Mouse (Mus musculus) heart, adult 2 months (tissue): Measurements from ENCODE around the gene Ccdc124. TPM values are rescaled to one million over a fixed set of nuclear protein-coding genes. Genes with fewer than 3 reads are reported as not detected.

Experiments
- DNase-seq, 2 experiments: peaks; one replicate each; pipeline ENCODE4 v3.0.0; 2021
- H3K27ac ChIP-seq: fragments of 200-600 bp; 2 replicates; pipeline ENCODE4 v1.8.1; 2022
- H3K27me3 ChIP-seq: fragments of 200-500 bp; 2 replicates; pipeline ENCODE4 v1.6.1; 2012; ENCODE audit warnings: mild to moderate bottlenecking, low read length, inconsistent platforms, mixed read lengths; ENCODE audit not compliant: control insufficient read depth, insufficient read depth
- H3K36me3 ChIP-seq: fragments of 200-500 bp; 2 replicates; pipeline ENCODE4 v1.6.1; 2012; ENCODE audit warnings: low read length, inconsistent platforms; ENCODE audit not compliant: control insufficient read depth, insufficient read depth
- H3K4me1 ChIP-seq: fragments of 200-500 bp; 2 replicates; pipeline ENCODE4 v1.6.1; 2011; ENCODE audit warnings: low read length; ENCODE audit not compliant: control insufficient read depth, insufficient read depth
- H3K4me3 ChIP-seq: fragments of 200-600 bp; 2 replicates; pipeline ENCODE4 v1.8.1; 2022
- H3K79me2 ChIP-seq: fragments of 200-500 bp; replicated peaks from 2 replicates; pipeline ENCODE4 v1.6.1; 2012; ENCODE audit warnings: mild to moderate bottlenecking, inconsistent platforms, low read length, moderate library complexity, mixed read lengths; ENCODE audit not compliant: control insufficient read depth, insufficient read depth
- H3K9ac ChIP-seq: fragments of 200-500 bp; 2 replicates; pipeline ENCODE4 v1.6.1; 2012; ENCODE audit warnings: low read depth, mild to moderate bottlenecking, control low read depth, inconsistent platforms, low read length, mixed read lengths
- CTCF ChIP-seq: fragments of 200-600 bp; IDR thresholded peaks from 2 replicates; pipeline ENCODE4 v1.8.1; 2022; ENCODE audit warnings: antibody characterized with exemption, mild to moderate bottlenecking, moderate library complexity
- EP300 ChIP-seq: fragments of 200-500 bp; IDR thresholded peaks from 2 replicates; pipeline ENCODE4 v1.6.1; 2011; ENCODE audit warnings: low read depth, low read length, control low read depth; ENCODE audit not compliant: insufficient read depth
- POLR2A ChIP-seq: fragments of 200-500 bp; IDR thresholded peaks from 2 replicates; pipeline ENCODE4 v1.6.1; 2011; ENCODE audit warnings: mild to moderate bottlenecking, low read depth, low read length, control low read depth; ENCODE audit not compliant: insufficient read depth
- WGBS: fragments of 180-500 bp; shearing (Covaris S2); methylation state at CpG from one replicate; pipeline ENCODE4 v1.1.7; 2018; 5-methylcytosine and 5-hydroxymethylcytosine counted together
- intact Hi-C: fragments of 180-260 bp; cut with DNase I; formaldehyde crosslinking; loops from one replicate; pipeline ENCODE4 v1.15.1; 2025
- polyA plus RNA-seq: library from polyadenylated mRNA; depleted of rRNA; stranded (reverse); fragments of >200 nt; gene quantifications from 2 replicates; pipeline ENCODE4 v1.2.3, GENCODE M21; 2012
- total RNA-seq, 2 experiments: library from RNA; stranded (reverse); gene quantifications; 2 replicates each; pipeline ENCODE4 v1.2.3; 2021

Gene Ccdc124
- total and polyA plus RNA-seq, 3 experiments: 40.7 to 49.1 (median 44.6) TPM

DNA sequence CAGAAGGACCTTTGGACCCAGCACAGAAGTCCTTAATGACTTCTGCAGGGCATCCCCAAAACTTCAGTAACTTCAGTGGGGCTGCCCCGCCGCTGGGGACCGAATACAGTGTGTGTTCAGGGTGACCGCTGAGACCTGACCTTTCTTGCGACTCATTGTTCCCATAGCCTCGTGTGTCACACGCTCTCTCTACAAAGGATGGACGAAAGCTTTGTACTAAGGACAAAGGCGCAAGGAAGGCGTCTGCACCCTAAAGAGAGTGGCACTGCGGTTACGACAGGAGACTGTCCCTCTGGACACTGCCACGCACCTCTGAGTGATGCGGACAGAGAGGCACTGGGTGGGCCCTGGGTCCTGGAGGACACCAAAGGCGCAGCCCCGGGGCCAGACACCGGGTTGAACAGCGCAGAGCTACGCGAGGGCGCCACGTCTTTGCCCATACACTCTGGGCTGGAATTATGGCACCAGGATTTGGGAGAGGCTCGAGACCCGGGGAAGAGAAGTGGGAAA is 9.0 kb downstream of the Ccdc124 start:
- Histone ChIP-seq H3K4me1 (peaks cover 9% of the 10 kb centered on the region), H3K79me2 (no peaks in the 10 kb centered on the region), H3K4me3 (peak overlapping the region; percentile 93), H3K36me3 (no peaks in the 10 kb centered on the region), H3K9ac (peak overlapping the region; percentile 57), H3K27ac (peak overlapping the region; percentile 72; the same call in 1 of the 2 replicates), H3K27me3 (peaks cover 9% of the 10 kb centered on the region)
- peak; percentile 50 to 63 for DNase-seq
- intact Hi-C loops: no loop called here
- TF ChIP-seq POLR2A: no peak
- TF ChIP-seq CTCF: no peak
- TF ChIP-seq EP300: no peak
- WGBS: 4% methylated on average over 24 of the region's 24 CpGs

DNA sequence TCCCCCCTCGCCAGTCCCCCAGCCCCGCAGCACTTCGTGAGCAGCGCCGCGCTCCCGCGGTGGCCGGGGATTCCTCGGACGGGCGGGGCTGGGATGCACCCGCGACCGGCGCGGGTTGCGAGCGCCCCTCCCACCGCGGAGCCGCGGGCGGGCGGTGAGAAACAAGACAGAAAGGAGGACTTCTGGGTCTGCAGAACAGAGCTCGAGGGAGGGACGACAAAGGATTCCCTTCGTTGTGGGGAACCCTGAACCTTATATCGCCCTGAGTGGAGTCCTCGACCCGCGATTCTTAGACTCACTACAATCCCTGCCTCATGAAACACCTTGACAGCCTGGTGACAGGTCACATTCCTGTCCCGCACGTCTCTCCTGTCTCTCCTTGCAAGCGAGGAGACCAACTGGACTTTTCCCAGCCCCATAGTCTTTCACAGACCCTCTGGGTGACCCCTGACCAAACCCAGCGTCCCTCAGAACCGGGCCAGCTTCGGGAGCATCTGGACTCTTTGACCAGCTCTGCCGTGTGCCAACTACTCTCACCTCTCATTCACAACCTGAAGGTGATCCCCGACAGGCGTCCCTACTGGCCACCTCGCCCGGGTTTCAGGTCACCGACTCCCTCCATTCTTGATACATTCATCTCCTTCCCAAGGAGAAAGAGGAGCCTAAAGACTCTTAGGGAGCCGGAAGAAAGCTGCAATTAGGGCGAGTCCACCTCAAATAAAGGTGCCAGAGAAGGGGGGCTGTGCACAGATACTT is 9.6 kb downstream of the Ccdc124 start:
- Histone ChIP-seq H3K36me3 (no peaks in the 10 kb centered on the region), H3K4me1 (peaks cover 8% of the 10 kb centered on the region), H3K9ac (peak overlapping the region; percentile 26; the same call in 1 of the 2 replicates), H3K79me2 (no peaks in the 10 kb centered on the region), H3K27ac (no peak overlapping the region), H3K27me3 (peaks cover 9% of the 10 kb centered on the region), H3K4me3 (peak overlapping the region; percentile 35)
- WGBS: 4% methylated on average over 46 of the region's 46 CpGs
- TF ChIP-seq POLR2A (no peak), CTCF (no peak), EP300 (no peak)
- DNase-seq: peak; percentile 61 to 68
- intact Hi-C loops: no loop called here

DNA sequence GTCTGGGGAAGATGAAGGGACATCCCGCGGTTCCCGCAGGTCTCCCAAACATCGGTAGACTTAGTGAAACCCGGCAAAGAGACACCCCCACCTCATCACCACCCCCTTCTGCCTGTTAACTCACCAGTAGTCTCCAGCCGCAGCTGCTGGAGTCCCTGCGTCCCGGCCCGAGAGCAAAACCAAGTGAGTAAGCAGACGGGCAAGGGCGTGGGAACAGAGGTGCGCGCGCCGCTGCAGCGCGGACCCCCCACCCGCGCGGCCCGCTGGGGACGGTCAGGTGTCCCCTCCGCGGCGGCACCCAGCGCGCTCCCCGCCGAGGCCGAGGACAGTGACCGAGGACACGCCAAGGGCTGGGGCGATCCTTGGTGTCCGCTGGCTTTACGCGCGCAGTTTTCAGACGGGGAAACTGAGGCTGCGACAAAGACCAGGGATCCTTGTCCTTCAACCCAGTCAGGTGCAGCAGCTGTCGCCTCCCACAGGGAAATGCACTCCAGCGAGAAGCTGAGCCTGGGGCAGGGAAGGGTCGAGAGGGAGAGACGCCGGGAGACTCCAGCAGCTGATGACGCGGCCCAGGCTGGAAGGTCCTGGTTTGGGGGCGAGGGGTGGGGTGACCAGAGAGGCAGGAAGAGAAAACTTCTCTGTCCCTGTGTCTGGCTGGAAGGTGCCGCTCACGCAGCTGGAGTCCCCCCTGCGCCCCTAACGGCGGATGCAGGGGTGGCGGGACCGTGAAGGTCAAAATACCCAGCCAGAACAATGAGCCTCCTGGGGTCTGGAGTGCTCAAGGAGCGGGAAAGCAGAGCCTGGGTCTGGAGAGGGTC is 10.7 kb downstream of the Ccdc124 start, which contains the start of gene Kcnn1:
Kcnn1 (minus strand) TSS at position 435 of the 818 bp plus-strand sequence.
- Histone ChIP-seq H3K27me3 (peaks cover 9% of the 10 kb centered on the region), H3K4me3 (peak within 1 kb of the TSS; percentile 35), H3K36me3 (no peaks in the 10 kb centered on the region), H3K27ac (no peak within 1 kb of the TSS), H3K9ac (peak within 1 kb of the TSS; percentile 71), H3K79me2 (no peaks in the 10 kb centered on the region), H3K4me1 (peaks cover 8% of the 10 kb centered on the region)
- intact Hi-C loops: no loop called here
- no peak for DNase-seq
- under 1% methylated on average over 55 of the region's 55 CpGs for WGBS
- TF ChIP-seq CTCF (peak; percentile 40), POLR2A (no peak), EP300 (no peak)

DNA sequence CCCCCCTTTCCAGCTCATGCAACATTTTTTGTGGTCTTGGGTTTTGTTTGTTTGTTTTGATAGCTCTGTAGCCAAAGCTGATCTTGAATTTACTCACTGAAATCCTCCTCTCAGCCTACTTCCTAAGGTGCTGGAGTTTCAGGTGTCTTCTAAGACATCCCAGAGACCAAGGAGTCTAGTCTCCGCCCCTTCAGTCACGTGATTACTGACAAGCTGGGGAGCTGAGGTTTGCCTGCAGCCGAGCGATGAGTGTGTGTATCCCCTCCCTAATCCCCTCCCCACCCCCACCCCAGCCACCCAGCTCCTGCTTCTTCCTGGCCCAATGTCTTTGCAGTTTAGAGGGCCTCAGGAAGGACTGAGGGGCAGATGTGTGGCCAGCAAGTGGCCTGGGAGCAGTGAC is 16.2 kb downstream of the Ccdc124 start:
- Histone ChIP-seq H3K79me2 (no peaks in the 10 kb centered on the region), H3K27ac (no peak overlapping the region), H3K27me3 (peaks cover under 1% of the 10 kb centered on the region), H3K4me3 (no peak overlapping the region), H3K4me1 (peaks cover 2% of the 10 kb centered on the region; the same call in 1 of the 2 replicates), H3K36me3 (no peaks in the 10 kb centered on the region), H3K9ac (no peak overlapping the region)
- no peak for TF ChIP-seq EP300
- TF ChIP-seq POLR2A: no peak
- TF ChIP-seq CTCF: no peak
- 46% methylated on average over 4 of the region's 4 CpGs for WGBS
- no peak for DNase-seq
- intact Hi-C loops: no loop called here

DNA sequence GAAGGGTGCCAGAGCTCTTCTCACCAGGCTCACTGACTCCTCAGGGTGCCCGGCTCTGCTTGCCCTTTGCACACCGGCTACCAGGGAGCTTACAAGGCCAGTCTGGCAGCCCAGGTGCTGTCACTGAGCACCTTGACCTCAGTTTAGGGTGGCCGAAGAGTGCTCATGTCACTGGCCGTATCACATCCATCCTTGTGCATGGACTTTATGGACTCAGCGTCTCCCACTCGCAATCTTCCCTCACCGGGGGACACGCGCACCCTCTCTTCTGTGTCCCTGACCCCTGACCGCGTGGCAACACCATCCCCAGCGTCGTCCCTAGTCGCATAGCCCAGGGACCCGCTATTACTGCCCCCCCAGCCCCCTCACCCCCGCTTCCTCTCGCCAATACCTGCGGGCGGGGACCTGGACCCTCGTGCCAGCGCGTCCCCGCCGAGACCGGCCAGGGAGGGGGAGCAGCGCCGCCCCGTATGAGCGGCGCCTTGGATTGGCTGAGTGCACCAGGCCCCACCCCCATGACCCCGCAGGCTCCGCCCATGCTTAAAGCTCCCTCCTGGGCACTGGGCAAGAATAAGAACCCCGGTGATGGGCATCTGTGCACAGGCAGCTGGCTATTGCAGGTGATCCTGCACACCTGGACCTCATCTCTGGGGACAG is 17.1 kb downstream of the Ccdc124 start:
- 8% methylated on average over 33 of the region's 33 CpGs for WGBS
- TF ChIP-seq POLR2A (peak; percentile 7; the same call in 1 of the 2 replicates), EP300 (no peak), CTCF (no peak)
- Histone ChIP-seq H3K4me1 (peaks cover 2% of the 10 kb centered on the region; the same call in 1 of the 2 replicates), H3K4me3 (peak overlapping the region; percentile 45), H3K9ac (peak overlapping the region; percentile 79), H3K27ac (no peak overlapping the region; the same call in 1 of the 2 replicates), H3K27me3 (no peaks in the 10 kb centered on the region), H3K36me3 (no peaks in the 10 kb centered on the region), H3K79me2 (no peaks in the 10 kb centered on the region)
- peak; percentile 78 to 81 for DNase-seq
- intact Hi-C loops: no loop called here
